Mouse (Mus musculus) forebrain, embryonic 14.5 days (tissue): ENCODE results near the gene Tub. TPM values are rescaled to one million over a fixed set of nuclear protein-coding genes. Genes with fewer than 3 reads are reported as not detected.

Experiments
- ATAC-seq: fragments of 200-750 bp; cut with Nextera tagmentation; 2 replicates; pipeline ENCODE4 v1.8.0; 2017; ENCODE audit warnings: mild to moderate bottlenecking, moderate library complexity
- DNase-seq: peaks from one replicate; pipeline ENCODE4 v3.0.0-alpha.2; 2015; ENCODE audit warnings: low spot score
- H3K27ac ChIP-seq: fragments of 300-500 bp; sonication (generic); 2 replicates; pipeline ENCODE4 v1.5.1; 2014; ENCODE audit warnings: low read depth, mild to moderate bottlenecking, control low read depth, low read length, moderate library complexity
- H3K27me3 ChIP-seq: fragments of 300-500 bp; sonication (generic); replicated peaks from 2 replicates; pipeline ENCODE4 v1.6.1; 2014; ENCODE audit warnings: low read length, control low read depth, mixed read lengths; ENCODE audit not compliant: control insufficient read depth, insufficient read depth
- H3K36me3 ChIP-seq: fragments of 300-500 bp; sonication (generic); 2 replicates; pipeline ENCODE4 v1.6.1; 2014; ENCODE audit warnings: low read length, control low read depth; ENCODE audit not compliant: control insufficient read depth, insufficient read depth
- H3K4me1 ChIP-seq: fragments of 300-500 bp; sonication (generic); 2 replicates; pipeline ENCODE4 v1.6.1; 2014; ENCODE audit warnings: antibody characterized with exemption, low read length, control low read depth; ENCODE audit not compliant: control insufficient read depth, insufficient read depth
- H3K4me2 ChIP-seq: fragments of 300-500 bp; sonication (generic); 2 replicates; pipeline ENCODE4 v1.6.1; 2014; ENCODE audit warnings: mild to moderate bottlenecking, control low read depth, low read length
- H3K4me3 ChIP-seq: fragments of 300-500 bp; sonication (generic); 2 replicates; pipeline ENCODE4 v1.5.1; 2014; ENCODE audit warnings: low read depth, low read length, control low read depth
- H3K9ac ChIP-seq: fragments of 300-500 bp; sonication (generic); 2 replicates; pipeline ENCODE4 v1.6.1; 2014; ENCODE audit warnings: mild to moderate bottlenecking, low read length, control low read depth, moderate library complexity
- H3K9me3 ChIP-seq: fragments of 300-500 bp; sonication (generic); replicated peaks from 2 replicates; pipeline ENCODE4 v1.6.1; 2016; ENCODE audit warnings: low read length, control low read depth, mixed read lengths; ENCODE audit not compliant: control insufficient read depth
- WGBS: fragments of 180-500 bp; shearing (Covaris S2); extraction: QIAGEN DNeasy Blood & Tissue Kit; methylation state at CpG from one replicate; pipeline ENCODE4 v1.1.7; 2014; 5-methylcytosine and 5-hydroxymethylcytosine counted together
- polyA plus RNA-seq: library from polyadenylated mRNA; unstranded; fragments of >200 nt; fragmentation: Nextera tagmentation; extraction: Ambion mirVana; gene quantifications from 2 replicates; pipeline ENCODE4 v1.2.1, GENCODE M21; 2014

Gene Tub
- polyA plus RNA-seq, 1 experiment from 2014 or later, result 28.6 TPM

- WGBS, result 94% methylated on average over 7 of the region's 7 CpGs
- H3K4me1 ChIP-seq, result peaks cover 32% of the 10 kb centered on the region
- DNase-seq, result no peak
Observed at GRCm38 (mm10) chr7:109014851-109015250, 64.7 kb downstream of the Tub start.

DNA sequence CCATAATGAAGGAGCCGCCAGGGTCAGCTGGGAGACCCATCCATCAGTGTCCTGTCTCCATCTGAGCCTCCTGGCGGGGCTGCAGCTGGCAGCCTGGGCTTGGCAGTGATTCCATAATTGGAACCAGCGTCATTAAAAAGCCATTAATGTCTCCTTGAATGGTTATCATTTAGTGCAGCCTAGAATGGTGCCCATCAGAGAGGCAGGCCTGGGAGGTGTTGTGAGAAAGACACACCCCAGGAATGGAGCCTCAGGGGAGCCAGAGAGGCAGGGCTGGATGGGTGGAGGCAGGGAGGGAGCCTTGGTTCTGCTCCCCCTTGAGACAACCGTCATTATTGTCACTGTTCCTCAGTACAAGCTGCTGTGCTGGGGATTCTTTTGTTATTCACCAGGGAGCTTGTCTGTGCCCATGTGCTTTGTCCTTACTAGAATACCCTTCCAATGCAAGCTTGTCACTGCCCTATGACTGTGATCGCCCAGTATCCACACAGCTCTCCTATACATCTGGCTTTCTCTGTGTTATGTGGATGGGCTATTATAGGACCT is 66.3 kb downstream of the Tub start:
- H3K4me3 ChIP-seq, result no peak overlapping the region
- peak; percentile 62 for DNase-seq
- 28% methylated on average over 5 of the region's 5 CpGs for WGBS
- peaks cover 32% of the 10 kb centered on the region for H3K4me1 ChIP-seq
- H3K27ac ChIP-seq, result peak overlapping the region; percentile 76
- no peaks in the 10 kb centered on the region for H3K9me3 ChIP-seq
- H3K9ac ChIP-seq, result peak overlapping the region; percentile 35; the same call in 1 of the 2 replicates
- peak; percentile 45 for ATAC-seq
- H3K36me3 ChIP-seq, result no peaks in the 10 kb centered on the region
- no peak overlapping the region for H3K4me2 ChIP-seq
- H3K27me3 ChIP-seq, result peaks cover 3% of the 10 kb centered on the region; the same call in 1 of the 2 replicates

More at GRCm38 (mm10) chr7:109014851-109015250, 64.7 kb downstream of the Tub start:
- H3K9me3 ChIP-seq, result no peaks in the 10 kb centered on the region
- H3K4me2 ChIP-seq, result no peak overlapping the region
- H3K27me3 ChIP-seq, result peaks cover 11% of the 10 kb centered on the region
- no peak overlapping the region for H3K27ac ChIP-seq
- ATAC-seq, result no peak
- H3K9ac ChIP-seq, result no peak overlapping the region
- H3K4me3 ChIP-seq, result no peak overlapping the region
- H3K36me3 ChIP-seq, result no peaks in the 10 kb centered on the region

DNA sequence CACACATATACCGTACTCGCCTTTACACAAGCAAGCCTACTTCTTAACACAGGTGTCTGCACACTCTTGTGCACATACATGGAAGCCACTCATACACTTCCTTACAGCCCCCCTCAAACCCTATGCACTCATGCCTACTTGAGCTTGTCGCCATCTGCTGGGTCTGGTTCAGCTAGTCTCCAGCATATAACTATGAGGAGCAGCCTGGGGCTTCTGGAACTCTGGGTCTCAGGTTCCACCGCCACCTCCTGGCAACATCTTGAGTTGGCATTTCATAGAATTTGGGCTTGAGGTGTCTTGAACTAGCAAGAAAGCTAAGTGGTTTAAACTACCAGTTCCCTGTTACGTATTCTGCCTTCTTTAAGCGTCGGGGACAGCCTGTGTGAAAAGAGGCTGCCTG is 69.1 kb downstream of the Tub start:
- H3K36me3 ChIP-seq, result peaks cover 12% of the 10 kb centered on the region
- H3K27me3 ChIP-seq, result no peaks in the 10 kb centered on the region
- H3K9ac ChIP-seq, result no peak overlapping the region
- H3K4me1 ChIP-seq, result peaks cover 11% of the 10 kb centered on the region
- H3K9me3 ChIP-seq, result no peaks in the 10 kb centered on the region
- H3K27ac ChIP-seq, result no peak overlapping the region
- 87% methylated on average over 7 of the region's 7 CpGs for WGBS
- no peak overlapping the region for H3K4me3 ChIP-seq
- H3K4me2 ChIP-seq, result no peak overlapping the region
- no peak for ATAC-seq
- DNase-seq, result no peak

DNA sequence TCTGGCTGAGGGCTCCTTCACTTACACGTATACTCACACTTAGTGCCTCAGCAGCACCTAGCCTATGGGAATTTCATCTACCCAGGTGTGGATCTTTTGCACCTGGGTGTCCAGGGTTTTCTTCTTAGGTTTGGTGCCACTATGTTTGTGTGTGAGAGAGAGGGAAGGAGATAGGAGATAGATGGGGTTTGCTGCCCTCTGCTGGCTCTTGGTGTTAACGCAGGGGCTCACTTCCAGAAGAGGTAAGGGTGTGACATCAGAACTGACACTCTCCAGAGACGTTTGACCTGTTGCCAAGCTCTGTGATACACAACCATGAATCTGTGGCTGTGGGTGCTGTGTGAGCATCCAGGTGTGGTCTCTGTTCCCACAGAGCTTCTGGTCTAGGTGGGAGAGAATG is 71.3 kb downstream of the Tub start:
- no peaks in the 10 kb centered on the region for H3K9me3 ChIP-seq
- ATAC-seq, result peak; percentile 53
- peaks cover 6% of the 10 kb centered on the region for H3K4me1 ChIP-seq
- H3K27me3 ChIP-seq, result no peaks in the 10 kb centered on the region
- H3K4me2 ChIP-seq, result no peak overlapping the region
- no peak overlapping the region for H3K27ac ChIP-seq
- no peak overlapping the region for H3K4me3 ChIP-seq
- WGBS, result 23% methylated on average over 3 of the region's 3 CpGs
- no peak overlapping the region for H3K9ac ChIP-seq
- H3K36me3 ChIP-seq, result peaks cover 33% of the 10 kb centered on the region
- peak; percentile 75 for DNase-seq

- no peak overlapping the region for H3K4me3 ChIP-seq
Observed at GRCm38 (mm10) chr7:109025743-109026142, 75.6 kb downstream of the Tub start.

GRCm38 (mm10) chr7:109026976-109027375 is 76.8 kb downstream of the Tub start:
- DNase-seq (no peak), ATAC-seq (no peak)
- Histone ChIP-seq H3K27ac (no peak overlapping the region), H3K9me3 (no peaks in the 10 kb centered on the region), H3K4me1 (no peaks in the 10 kb centered on the region), H3K9ac (no peak overlapping the region), H3K4me3 (no peak overlapping the region), H3K27me3 (no peaks in the 10 kb centered on the region), H3K4me2 (no peak overlapping the region), H3K36me3 (peaks cover 63% of the 10 kb centered on the region)
- 94% methylated on average over 9 of the region's 9 CpGs for WGBS

More at GRCm38 (mm10) chr7:109025743-109026142, 75.6 kb downstream of the Tub start:
- WGBS, result 88% methylated on average over 7 of the region's 7 CpGs
- no peak overlapping the region for H3K9ac ChIP-seq
- H3K9me3 ChIP-seq, result no peaks in the 10 kb centered on the region
- no peak for DNase-seq
- peaks cover 61% of the 10 kb centered on the region for H3K36me3 ChIP-seq
- ATAC-seq, result no peak
- no peak overlapping the region for H3K27ac ChIP-seq
- no peaks in the 10 kb centered on the region for H3K4me1 ChIP-seq
- H3K4me2 ChIP-seq, result no peak overlapping the region
- no peaks in the 10 kb centered on the region for H3K27me3 ChIP-seq

GRCm38 (mm10) chr7:109027721-109028120 is 77.6 kb downstream of the Tub start:
- ATAC-seq (0 out of 2 replicates have a peak, but pooled peaks have one; percentile 24), DNase-seq (no peak)
- Histone ChIP-seq H3K9me3 (no peaks in the 10 kb centered on the region), H3K27me3 (no peaks in the 10 kb centered on the region), H3K36me3 (peaks cover 57% of the 10 kb centered on the region), H3K9ac (no peak overlapping the region), H3K4me3 (no peak overlapping the region), H3K4me2 (no peak overlapping the region), H3K27ac (no peak overlapping the region), H3K4me1 (no peaks in the 10 kb centered on the region)
- WGBS, result 93% methylated on average over 7 of the region's 7 CpGs

- Histone ChIP-seq H3K4me3 (no peak overlapping the region), H3K9me3 (no peaks in the 10 kb centered on the region), H3K36me3 (peaks cover 52% of the 10 kb centered on the region), H3K4me2 (no peak overlapping the region), H3K9ac (no peak overlapping the region), H3K27ac (no peak overlapping the region), H3K4me1 (no peaks in the 10 kb centered on the region), H3K27me3 (no peaks in the 10 kb centered on the region)
- DNase-seq (peak; percentile 82), ATAC-seq (peak; percentile 58; the same call in 1 of the 2 replicates)
- WGBS, result 27% methylated on average over 6 of the region's 6 CpGs
Observed at GRCm38 (mm10) chr7:109028204-109028603, 78.1 kb downstream of the Tub start.

DNA sequence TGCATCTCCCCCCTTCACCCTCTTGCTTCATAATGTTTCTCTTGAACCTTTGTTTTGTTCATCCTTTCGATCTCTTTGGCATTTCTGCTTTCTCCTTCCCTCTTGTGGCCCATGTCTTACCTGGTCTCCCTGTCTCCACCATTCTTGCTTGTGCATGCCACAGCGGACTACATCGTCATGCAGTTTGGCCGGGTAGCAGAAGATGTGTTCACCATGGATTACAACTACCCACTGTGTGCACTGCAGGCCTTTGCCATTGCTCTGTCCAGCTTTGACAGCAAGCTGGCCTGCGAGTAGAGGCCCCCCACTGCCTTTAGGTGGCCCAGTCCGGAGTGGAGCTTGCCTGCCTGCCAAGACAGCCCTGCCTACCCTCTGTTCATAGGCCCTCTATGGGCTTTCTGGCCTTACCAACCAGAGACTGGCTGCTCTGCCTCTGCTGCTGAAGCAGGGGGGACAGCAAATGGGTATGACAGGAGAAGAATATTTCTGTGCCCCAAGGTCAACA is 79.9 kb downstream of the Tub start:
- no peak overlapping the region for H3K27ac ChIP-seq
- no peaks in the 10 kb centered on the region for H3K4me1 ChIP-seq
- H3K4me2 ChIP-seq, result no peak overlapping the region
- DNase-seq, result no peak
- no peak overlapping the region for H3K9ac ChIP-seq
- no peak overlapping the region for H3K4me3 ChIP-seq
- H3K9me3 ChIP-seq, result no peaks in the 10 kb centered on the region
- ATAC-seq, result no peak
- 89% methylated on average over 6 of the region's 6 CpGs for WGBS
- H3K27me3 ChIP-seq, result no peaks in the 10 kb centered on the region
- H3K36me3 ChIP-seq, result peaks cover 47% of the 10 kb centered on the region
